Mouse (Mus musculus): Measurements from ENCODE around the gene Prtn3. TPM values are rescaled to one million over a fixed set of nuclear protein-coding genes. Genes with fewer than 3 reads are reported as not detected.
"Not testable (repeated sequence)": the region's sequence is repeated elsewhere in the genome, so short reads cannot be mapped to it uniquely, and the experiment has no call there.

The Prtn3 gene
- polyA plus RNA-seq, 1 experiment from 2014 or later = 10.1 TPM

DNA sequence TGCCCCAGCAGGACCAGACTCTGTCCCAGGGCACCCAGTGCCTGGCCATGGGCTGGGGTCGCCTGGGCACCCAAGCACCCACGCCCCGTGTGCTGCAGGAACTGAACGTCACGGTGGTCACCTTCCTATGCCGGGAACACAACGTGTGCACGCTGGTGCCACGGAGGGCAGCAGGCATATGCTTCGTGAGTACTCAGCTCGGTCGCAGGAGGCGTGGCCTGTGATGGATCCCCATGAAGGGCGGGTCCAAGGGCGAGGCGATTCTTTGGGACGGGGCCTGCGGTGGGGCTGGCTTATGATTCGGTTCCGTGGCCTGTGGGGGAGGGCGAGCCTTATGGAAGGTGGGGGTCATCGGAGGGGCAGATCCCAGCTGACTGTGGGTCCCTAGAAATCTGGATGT, 7.7 kb downstream of the Prtn3 start:
- H3K9me3 ChIP-seq (ENCODE audit: control insufficient read depth, low read length) = no peaks in the 10 kb centered on the region
- peak; percentile 5; the same call in 1 of the 2 replicates for ATAC-seq (ENCODE audit: low FRiP score)
- 7% methylated on average over 22 of the region's 22 CpGs for WGBS
- no peak overlapping the region for H3K27ac ChIP-seq
- peaks cover 5% of the 10 kb centered on the region; the same call in 1 of the 2 replicates for H3K4me1 ChIP-seq (replicated peaks; ENCODE audit: control insufficient read depth, insufficient read depth, low read length)
- peaks cover 24% of the 10 kb centered on the region for H3K27me3 ChIP-seq (ENCODE audit: control insufficient read depth, insufficient read depth, low read length)
- peak overlapping the region; percentile 33 for H3K4me2 ChIP-seq (replicated peaks)
- no peak for DNase-seq (ENCODE audit: low spot score)
- no peaks in the 10 kb centered on the region for H3K36me3 ChIP-seq (replicated peaks; ENCODE audit: control insufficient read depth, insufficient read depth)
- no peak overlapping the region for H3K4me3 ChIP-seq (replicated peaks; ENCODE audit: low read length)
- H3K9ac ChIP-seq = peak overlapping the region; percentile 28; the same call in 1 of the 2 replicates

DNA sequence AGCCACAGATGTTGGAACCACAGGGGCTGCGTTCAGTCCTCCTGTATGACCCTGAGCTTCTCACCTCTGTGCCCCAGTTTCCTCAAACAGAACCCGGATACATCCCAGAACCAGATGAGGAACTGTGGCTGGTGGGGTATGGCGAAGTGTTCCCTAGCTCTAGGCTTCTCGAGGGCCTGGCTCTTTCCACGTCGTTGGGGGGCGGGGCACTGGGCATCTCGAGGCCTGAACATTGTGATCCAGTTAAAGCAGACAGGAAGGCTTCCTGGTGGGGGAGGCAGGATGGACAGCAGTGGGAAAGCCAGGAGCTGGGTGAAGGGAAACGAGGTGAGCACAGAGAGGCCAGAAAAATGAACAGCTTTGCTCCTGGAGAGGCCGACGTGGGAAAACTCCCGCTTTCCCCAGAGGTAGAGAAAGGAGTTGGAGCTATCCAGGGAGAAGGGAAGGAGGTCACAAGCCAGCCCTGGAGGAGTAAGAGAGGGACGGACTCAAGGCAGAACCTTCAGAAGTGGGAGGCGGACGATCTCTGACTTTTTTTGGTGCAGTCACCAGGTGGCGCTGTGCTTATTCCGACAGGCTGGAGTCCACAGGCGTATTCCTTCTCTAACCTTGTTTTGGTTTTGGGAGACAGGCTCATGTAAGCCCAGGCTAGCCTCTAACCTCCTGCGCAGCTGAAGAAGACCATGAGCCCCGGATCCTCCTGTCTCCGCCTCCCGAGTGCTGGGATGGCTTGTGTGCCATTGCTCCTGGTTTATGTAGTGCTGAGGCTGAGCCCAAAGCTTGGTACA, 9.2 kb downstream of the Prtn3 start:
- Histone ChIP-seq H3K4me2 (replicated peaks) (0 out of 2 replicates have a peak overlapping the region, but pooled peaks have one; percentile 8), H3K27me3 (ENCODE audit: control insufficient read depth, insufficient read depth, low read length) (peaks cover 24% of the 10 kb centered on the region; the same call in 1 of the 2 replicates), H3K4me3 (replicated peaks; ENCODE audit: low read length) (no peak overlapping the region), H3K27ac (no peak overlapping the region), H3K4me1 (replicated peaks; ENCODE audit: control insufficient read depth, insufficient read depth, low read length) (peaks cover 5% of the 10 kb centered on the region; the same call in 1 of the 2 replicates), H3K36me3 (replicated peaks; ENCODE audit: control insufficient read depth, insufficient read depth) (no peaks in the 10 kb centered on the region), H3K9me3 (ENCODE audit: control insufficient read depth, low read length) (no peaks in the 10 kb centered on the region), H3K9ac (no peak overlapping the region)
- DNase-seq (ENCODE audit: low spot score) (peak; percentile 80), ATAC-seq (ENCODE audit: low FRiP score) (no peak)
- 15% methylated on average over 22 of the region's 22 CpGs for WGBS

- Histone ChIP-seq H3K4me1 (replicated peaks; ENCODE audit: control insufficient read depth, insufficient read depth, low read length) (peaks cover 5% of the 10 kb centered on the region; the same call in 1 of the 2 replicates), H3K27me3 (ENCODE audit: control insufficient read depth, insufficient read depth, low read length) (peaks cover 24% of the 10 kb centered on the region; the same call in 1 of the 2 replicates), H3K4me3 (replicated peaks; ENCODE audit: low read length) (no peak overlapping the region), H3K9ac (no peak overlapping the region), H3K36me3 (replicated peaks; ENCODE audit: control insufficient read depth, insufficient read depth) (no peaks in the 10 kb centered on the region), H3K9me3 (ENCODE audit: control insufficient read depth, low read length) (no peaks in the 10 kb centered on the region), H3K27ac (no peak overlapping the region), H3K4me2 (replicated peaks) (no peak overlapping the region)
- ATAC-seq (ENCODE audit: low FRiP score) = no peak
- 77% methylated on average over 4 of the region's 4 CpGs for WGBS
- no peak for DNase-seq (ENCODE audit: low spot score)
Observed at GRCm38 (mm10) chr10:79884446-79884845, 10.2 kb downstream of the Prtn3 start.

DNA sequence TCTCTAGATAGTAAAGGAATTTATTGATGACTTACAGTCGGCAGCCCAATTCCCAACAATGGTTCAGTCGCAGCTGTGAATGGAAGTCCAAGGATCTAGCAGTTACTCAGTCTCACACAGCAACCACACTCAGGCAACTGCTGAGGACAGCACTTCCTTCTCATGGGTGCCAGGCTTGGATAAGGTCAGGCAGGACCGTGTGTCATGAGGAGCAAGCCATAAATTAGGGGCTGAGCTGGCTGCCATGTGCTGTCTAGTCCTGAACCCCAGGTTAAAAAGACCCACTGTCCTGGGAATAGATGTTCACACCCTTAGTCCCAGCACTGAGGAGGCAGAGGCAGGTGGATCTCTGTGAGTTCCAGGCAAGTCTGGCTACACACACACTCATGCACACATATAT, 10.7 kb downstream of the Prtn3 start:
- H3K36me3 ChIP-seq (replicated peaks; ENCODE audit: control insufficient read depth, insufficient read depth); H3K4me1 ChIP-seq (replicated peaks; ENCODE audit: control insufficient read depth, insufficient read depth, low read length); H3K27ac ChIP-seq; H3K9me3 ChIP-seq (ENCODE audit: control insufficient read depth, low read length); H3K4me2 ChIP-seq (replicated peaks); ATAC-seq (ENCODE audit: low FRiP score); H3K4me3 ChIP-seq (replicated peaks; ENCODE audit: low read length); DNase-seq (ENCODE audit: low spot score); H3K9ac ChIP-seq: not testable (repeated sequence)
- WGBS = 80% methylated on average over 3 of the region's 3 CpGs
- peaks cover 24% of the 10 kb centered on the region; the same call in 1 of the 2 replicates for H3K27me3 ChIP-seq (ENCODE audit: control insufficient read depth, insufficient read depth, low read length)

DNA sequence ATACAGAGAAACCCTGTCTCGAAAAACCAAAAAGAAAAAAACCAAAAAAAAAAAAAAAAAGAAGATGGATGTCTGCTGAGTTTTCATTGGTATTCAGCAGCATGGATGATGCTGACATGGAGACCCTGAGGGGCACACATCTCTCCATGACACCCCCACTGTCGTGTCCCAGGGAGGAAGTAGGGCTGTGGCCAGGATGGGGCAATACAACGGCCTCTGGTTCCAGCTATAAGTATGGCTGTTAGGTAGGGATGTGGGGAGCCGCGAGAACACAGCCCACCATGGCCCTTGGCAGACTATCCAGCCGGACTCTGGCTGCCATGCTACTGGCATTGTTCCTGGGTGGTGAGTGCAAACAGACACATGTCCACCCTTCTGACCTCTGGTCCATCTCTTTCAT, 11.8 kb downstream of the Prtn3 start, which contains the start of gene Elane:
TSS of gene Elane (plus strand) at position 194 of the 400 bp plus-strand sequence.
- DNase-seq (ENCODE audit: low spot score) (no peak), ATAC-seq (ENCODE audit: low FRiP score) (no peak)
- Histone ChIP-seq H3K4me1 (replicated peaks; ENCODE audit: control insufficient read depth, insufficient read depth, low read length) (peaks cover 5% of the 10 kb centered on the region; the same call in 1 of the 2 replicates), H3K4me2 (replicated peaks) (no peak within 1 kb of the TSS), H3K4me3 (replicated peaks; ENCODE audit: low read length) (no peak within 1 kb of the TSS), H3K36me3 (replicated peaks; ENCODE audit: control insufficient read depth, insufficient read depth) (no peaks in the 10 kb centered on the region), H3K27ac (no peak within 1 kb of the TSS), H3K27me3 (ENCODE audit: control insufficient read depth, insufficient read depth, low read length) (peaks cover 16% of the 10 kb centered on the region; the same call in 1 of the 2 replicates), H3K9me3 (ENCODE audit: control insufficient read depth, low read length) (no peaks in the 10 kb centered on the region), H3K9ac (no peak within 1 kb of the TSS)
- WGBS = 78% methylated on average over 6 of the region's 6 CpGs

- Histone ChIP-seq H3K4me2 (replicated peaks) (no peak overlapping the region), H3K4me1 (replicated peaks; ENCODE audit: control insufficient read depth, insufficient read depth, low read length) (peaks cover 5% of the 10 kb centered on the region; the same call in 1 of the 2 replicates), H3K27me3 (ENCODE audit: control insufficient read depth, insufficient read depth, low read length) (peaks cover 15% of the 10 kb centered on the region; the same call in 1 of the 2 replicates), H3K36me3 (replicated peaks; ENCODE audit: control insufficient read depth, insufficient read depth) (no peaks in the 10 kb centered on the region), H3K27ac (no peak overlapping the region), H3K4me3 (replicated peaks; ENCODE audit: low read length) (no peak overlapping the region), H3K9me3 (ENCODE audit: control insufficient read depth, low read length) (no peaks in the 10 kb centered on the region), H3K9ac (no peak overlapping the region)
- ATAC-seq (ENCODE audit: low FRiP score) (no peak), DNase-seq (ENCODE audit: low spot score) (no peak)
- 81% methylated on average over 8 of the region's 8 CpGs for WGBS
Observed at GRCm38 (mm10) chr10:79886611-79887010, 12.3 kb downstream of the Prtn3 start.

DNA sequence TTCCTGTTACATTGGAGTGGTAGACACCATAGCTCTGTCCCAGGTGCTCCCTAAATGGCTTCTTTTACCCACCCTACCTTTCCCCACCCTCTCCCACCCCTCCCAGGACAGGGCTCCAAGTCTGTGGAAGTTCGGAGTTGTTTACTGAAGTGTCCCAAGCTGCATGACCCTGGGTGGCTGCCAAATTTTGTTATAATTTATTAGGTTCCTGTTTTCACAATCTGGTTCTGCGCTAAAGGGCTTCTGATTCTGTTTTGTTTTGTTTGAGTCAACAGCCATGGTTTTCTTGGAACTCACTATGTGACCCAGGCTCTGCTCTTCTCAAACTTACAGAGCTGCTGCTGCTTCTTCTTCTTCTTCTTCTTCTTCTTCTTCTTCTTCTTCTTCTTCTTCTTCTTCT, 15.1 kb downstream of the Prtn3 start:
- ATAC-seq (ENCODE audit: low FRiP score) = no peak
- H3K27ac ChIP-seq = no peak overlapping the region
- H3K9ac ChIP-seq = no peak overlapping the region
- no peak overlapping the region for H3K4me3 ChIP-seq (replicated peaks; ENCODE audit: low read length)
- H3K4me1 ChIP-seq (replicated peaks; ENCODE audit: control insufficient read depth, insufficient read depth, low read length) = no peaks in the 10 kb centered on the region
- no peak overlapping the region for H3K4me2 ChIP-seq (replicated peaks)
- no peaks in the 10 kb centered on the region for H3K27me3 ChIP-seq (ENCODE audit: control insufficient read depth, insufficient read depth, low read length)
- H3K9me3 ChIP-seq (ENCODE audit: control insufficient read depth, low read length) = no peaks in the 10 kb centered on the region
- 91% methylated on average over 2 of the region's 2 CpGs for WGBS
- DNase-seq (ENCODE audit: low spot score) = no peak
- peaks cover 6% of the 10 kb centered on the region; the same call in 1 of the 2 replicates for H3K36me3 ChIP-seq (replicated peaks; ENCODE audit: control insufficient read depth, insufficient read depth)

DNA sequence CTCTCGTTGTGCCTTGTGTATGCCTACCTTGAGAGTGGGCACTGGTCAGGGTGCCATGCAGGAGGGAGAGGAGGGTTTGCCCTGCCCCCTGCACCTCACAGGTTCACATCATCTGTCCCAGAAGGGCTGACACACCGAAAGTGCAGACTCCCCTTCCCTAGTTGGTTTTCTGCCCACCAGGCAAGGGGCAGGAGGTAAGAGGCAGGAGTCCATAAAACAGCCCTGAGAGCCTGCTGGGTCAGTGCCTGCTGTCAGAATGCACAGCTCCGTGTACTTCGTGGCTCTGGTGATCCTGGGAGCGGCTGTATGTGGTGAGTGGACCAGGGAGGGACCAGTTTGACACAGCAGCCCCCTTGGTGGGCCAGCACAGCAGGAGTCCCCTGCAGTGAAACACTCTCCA, 16.4 kb downstream of the Prtn3 start, which contains the start of gene Cfd:
TSS of gene Cfd (plus strand) at position 184 of the 400 bp plus-strand sequence.
- ATAC-seq (ENCODE audit: low FRiP score) (no peak), DNase-seq (ENCODE audit: low spot score) (no peak)
- H3K9me3 ChIP-seq (ENCODE audit: control insufficient read depth, low read length) = no peaks in the 10 kb centered on the region
- no peak within 1 kb of the TSS for H3K4me3 ChIP-seq (replicated peaks; ENCODE audit: low read length)
- H3K9ac ChIP-seq = no peak within 1 kb of the TSS
- 35% methylated on average over 5 of the region's 5 CpGs for WGBS
- H3K27ac ChIP-seq = no peak within 1 kb of the TSS
- H3K4me2 ChIP-seq (replicated peaks) = no peak within 1 kb of the TSS
- H3K27me3 ChIP-seq (ENCODE audit: control insufficient read depth, insufficient read depth, low read length) = no peaks in the 10 kb centered on the region
- peaks cover 14% of the 10 kb centered on the region for H3K36me3 ChIP-seq (replicated peaks; ENCODE audit: control insufficient read depth, insufficient read depth)
- H3K4me1 ChIP-seq (replicated peaks; ENCODE audit: control insufficient read depth, insufficient read depth, low read length) = no peaks in the 10 kb centered on the region

GRCm38 (mm10) chr10:79892451-79893118, 18.3 kb downstream of the Prtn3 start:
- peak; percentile 79 for DNase-seq (ENCODE audit: low spot score)
- not testable (repeated sequence) for H3K4me2 ChIP-seq (replicated peaks); H3K4me3 ChIP-seq (replicated peaks; ENCODE audit: low read length); H3K27ac ChIP-seq; H3K4me1 ChIP-seq (replicated peaks; ENCODE audit: control insufficient read depth, insufficient read depth, low read length); H3K27me3 ChIP-seq (ENCODE audit: control insufficient read depth, insufficient read depth, low read length); H3K9ac ChIP-seq; H3K9me3 ChIP-seq (ENCODE audit: control insufficient read depth, low read length)
- 46% methylated on average over 22 of the region's 22 CpGs for WGBS
- peaks cover 31% of the 10 kb centered on the region for H3K36me3 ChIP-seq (replicated peaks; ENCODE audit: control insufficient read depth, insufficient read depth)
- peak; percentile 21; the same call in 1 of the 2 replicates for ATAC-seq (ENCODE audit: low FRiP score)
